Mouse (Mus musculus) midbrain, embryonic 10.5 days (tissue): Measurements from ENCODE around the gene Gm48551. TPM values are rescaled to one million over a fixed set of nuclear protein-coding genes. Genes with fewer than 3 reads are reported as not detected.

ENCODE experiments used
- DNase-seq: peaks from one replicate; pipeline ENCODE4 v3.0.0-alpha.2; 2017; ENCODE audit warnings: low spot score
- H3K27ac ChIP-seq: fragments of 300-500 bp; sonication (generic); replicated peaks from 2 replicates; pipeline ENCODE4 v1.5.1; 2016; ENCODE audit warnings: mild to moderate bottlenecking
- H3K27me3 ChIP-seq: fragments of 300-500 bp; sonication (generic); 2 replicates; pipeline ENCODE4 v1.6.1; 2016; ENCODE audit warnings: low read depth, mild to moderate bottlenecking; ENCODE audit not compliant: poor library complexity, severe bottlenecking
- H3K36me3 ChIP-seq: fragments of 300-500 bp; sonication (generic); 2 replicates; pipeline ENCODE4 v1.6.1; 2016; ENCODE audit warnings: mild to moderate bottlenecking, moderate library complexity
- H3K4me1 ChIP-seq: fragments of 300-500 bp; sonication (generic); 2 replicates; pipeline ENCODE4 v1.6.1; 2016
- H3K4me3 ChIP-seq: fragments of 300-500 bp; sonication (generic); 2 replicates; pipeline ENCODE4 v1.5.1; 2016; ENCODE audit warnings: mild to moderate bottlenecking, moderate library complexity
- H3K9me3 ChIP-seq: fragments of 300-500 bp; sonication (generic); replicated peaks from 2 replicates; pipeline ENCODE4 v1.6.1; 2016; ENCODE audit warnings: mild to moderate bottlenecking
- WGBS: fragments of 180-500 bp; shearing (Covaris S2); methylation state at CpG from one replicate; pipeline ENCODE4 v1.1.7; 2016; 5-methylcytosine and 5-hydroxymethylcytosine counted together
- polyA plus RNA-seq: library from polyadenylated mRNA; unstranded; fragments of >200 nt; fragmentation: Nextera tagmentation; extraction: Ambion mirVana; gene quantifications from 2 replicates; pipeline ENCODE4 v1.2.1, GENCODE M21; 2016

The Gm48551 gene
- polyA plus RNA-seq, 1 experiment from 2014 or later = 2.9 TPM

- H3K36me3 ChIP-seq = peaks cover 35% of the 10 kb centered on the region
- H3K4me1 ChIP-seq = peaks cover 63% of the 10 kb centered on the region
- H3K27ac ChIP-seq = peak overlapping the region; percentile 95
- no peak for DNase-seq
- no peaks in the 10 kb centered on the region for H3K9me3 ChIP-seq
- peak overlapping the region; percentile 77 for H3K4me3 ChIP-seq
- WGBS = under 1% methylated on average over 29 of the region's 29 CpGs
- H3K27me3 ChIP-seq = peaks cover 48% of the 10 kb centered on the region
Measured at GRCm38 (mm10) chr10:81349961-81350350, 34.3 kb upstream of the Gm48551 start.

- DNase-seq = peak; percentile 100
- Histone ChIP-seq H3K4me3 (peak within 1 kb of the TSS; percentile 77), H3K4me1 (peaks cover 66% of the 10 kb centered on the region), H3K36me3 (peaks cover 30% of the 10 kb centered on the region), H3K9me3 (no peaks in the 10 kb centered on the region), H3K27me3 (peaks cover 48% of the 10 kb centered on the region), H3K27ac (peak within 1 kb of the TSS; percentile 95)
- WGBS = under 1% methylated on average over 54 of the region's 54 CpGs
Measured at GRCm38 (mm10) chr10:81350351-81351063, 33.8 kb upstream of the Gm48551 start, which contains the start of gene Hmg20b. Gene Hmg20b (minus strand): TSS chr10:81350480.

GRCm38 (mm10) chr10:81351678-81352291 lies 32.5 kb upstream of the Gm48551 start:
- Histone ChIP-seq H3K36me3 (peaks cover 18% of the 10 kb centered on the region), H3K4me1 (peaks cover 63% of the 10 kb centered on the region), H3K27me3 (peaks cover 48% of the 10 kb centered on the region), H3K4me3 (no peak overlapping the region), H3K9me3 (no peaks in the 10 kb centered on the region), H3K27ac (0 out of 2 replicates have a peak overlapping the region, but pooled peaks have one; percentile 2)
- WGBS = 28% methylated on average over 9 of the region's 9 CpGs
- no peak for DNase-seq

GRCm38 (mm10) chr10:81354738-81355477 lies 29.4 kb upstream of the Gm48551 start:
- Histone ChIP-seq H3K4me3 (no peak overlapping the region), H3K4me1 (peaks cover 65% of the 10 kb centered on the region)

GRCm38 (mm10) chr10:81355533-81355932 lies 28.7 kb upstream of the Gm48551 start:
- DNase-seq = no peak
- Histone ChIP-seq H3K9me3 (no peaks in the 10 kb centered on the region), H3K4me3 (no peak overlapping the region), H3K36me3 (no peaks in the 10 kb centered on the region), H3K27me3 (peaks cover 43% of the 10 kb centered on the region), H3K27ac (no peak overlapping the region), H3K4me1 (peaks cover 69% of the 10 kb centered on the region)
- 87% methylated on average over 4 of the region's 4 CpGs for WGBS

More at GRCm38 (mm10) chr10:81354738-81355477, 29.4 kb upstream of the Gm48551 start:
- Histone ChIP-seq H3K27ac (no peak overlapping the region; the same call in 1 of the 2 replicates), H3K27me3 (peaks cover 43% of the 10 kb centered on the region), H3K9me3 (no peaks in the 10 kb centered on the region), H3K36me3 (no peaks in the 10 kb centered on the region)
- DNase-seq = no peak
- WGBS = 57% methylated on average over 9 of the region's 9 CpGs

- WGBS = 61% methylated on average over 12 of the region's 12 CpGs
- Histone ChIP-seq H3K27me3 (peaks cover 43% of the 10 kb centered on the region), H3K4me3 (peak overlapping the region; percentile 78), H3K36me3 (peaks cover 5% of the 10 kb centered on the region), H3K4me1 (peaks cover 71% of the 10 kb centered on the region), H3K9me3 (no peaks in the 10 kb centered on the region), H3K27ac (peak overlapping the region; percentile 53; the same call in 1 of the 2 replicates)
- no peak for DNase-seq
Measured at GRCm38 (mm10) chr10:81356352-81356990, 27.8 kb upstream of the Gm48551 start.

GRCm38 (mm10) chr10:81356991-81357844 lies 27.0 kb upstream of the Gm48551 start, which contains the start of gene Mfsd12:
Gene Mfsd12 (plus strand): TSS chr10:81357491.
- Histone ChIP-seq H3K27me3 (peaks cover 48% of the 10 kb centered on the region), H3K27ac (peak within 1 kb of the TSS; percentile 84), H3K9me3 (no peaks in the 10 kb centered on the region), H3K4me1 (peaks cover 72% of the 10 kb centered on the region), H3K36me3 (peaks cover 12% of the 10 kb centered on the region), H3K4me3 (peak within 1 kb of the TSS; percentile 78)
- WGBS = 2% methylated on average over 79 of the region's 79 CpGs
- DNase-seq = peak; percentile 87

GRCm38 (mm10) chr10:81358209-81358608 lies 26.1 kb upstream of the Gm48551 start:
- H3K9me3 ChIP-seq = no peaks in the 10 kb centered on the region
- H3K4me1 ChIP-seq = peaks cover 81% of the 10 kb centered on the region
- WGBS = 24% methylated on average over 4 of the region's 4 CpGs
- H3K27ac ChIP-seq = peak overlapping the region; percentile 84
- DNase-seq = no peak
- H3K27me3 ChIP-seq = peaks cover 58% of the 10 kb centered on the region
- H3K4me3 ChIP-seq = peak overlapping the region; percentile 78
- peaks cover 19% of the 10 kb centered on the region for H3K36me3 ChIP-seq

- WGBS = 56% methylated on average over 1 of the region's 1 CpGs
- Histone ChIP-seq H3K36me3 (peaks cover 19% of the 10 kb centered on the region), H3K27ac (peak overlapping the region; percentile 25; the same call in 1 of the 2 replicates), H3K4me3 (peak overlapping the region; percentile 78), H3K4me1 (peaks cover 88% of the 10 kb centered on the region), H3K9me3 (no peaks in the 10 kb centered on the region), H3K27me3 (peaks cover 64% of the 10 kb centered on the region)
- DNase-seq = no peak
Measured at GRCm38 (mm10) chr10:81358841-81359240, 25.4 kb upstream of the Gm48551 start.

GRCm38 (mm10) chr10:81360721-81361120 lies 23.5 kb upstream of the Gm48551 start:
- Histone ChIP-seq H3K4me1 (peaks cover 94% of the 10 kb centered on the region), H3K36me3 (peaks cover 19% of the 10 kb centered on the region), H3K4me3 (no peak overlapping the region), H3K27me3 (peaks cover 64% of the 10 kb centered on the region), H3K27ac (no peak overlapping the region), H3K9me3 (no peaks in the 10 kb centered on the region)
- no peak for DNase-seq
- WGBS = 71% methylated on average over 8 of the region's 8 CpGs

GRCm38 (mm10) chr10:81362336-81362949 lies 21.8 kb upstream of the Gm48551 start:
- no peak for DNase-seq
- peaks cover 100% of the 10 kb centered on the region for H3K4me1 ChIP-seq
- H3K4me3 ChIP-seq = 0 out of 2 replicates have a peak overlapping the region, but pooled peaks have one; percentile 52
- 71% methylated on average over 12 of the region's 12 CpGs for WGBS
- peaks cover 52% of the 10 kb centered on the region for H3K27me3 ChIP-seq
- H3K9me3 ChIP-seq = no peaks in the 10 kb centered on the region
- H3K36me3 ChIP-seq = peaks cover 32% of the 10 kb centered on the region
- peak overlapping the region; percentile 78 for H3K27ac ChIP-seq
